Mouse (Mus musculus) embryonic facial prominence, embryonic 15.5 days (tissue): ENCODE results near the gene Sort1. TPM values are rescaled to one million over a fixed set of nuclear protein-coding genes. Genes with fewer than 3 reads are reported as not detected.
A peak's percentile ranks its signal among the peaks of the same experiment; 100 is the strongest.

Experiments used
- ATAC-seq: fragments of 200-750 bp; cut with Nextera tagmentation; 2 replicates; pipeline ENCODE4 v1.8.0; 2017; ENCODE audit warnings: low read depth, moderate TSS enrichment; ENCODE audit not compliant: insufficient number of reproducible peaks, low FRiP score, low TSS enrichment
- H3K27ac ChIP-seq: fragments of 300-500 bp; sonication (generic); replicated peaks from 2 replicates; pipeline ENCODE4 v1.5.1; 2015; ENCODE audit warnings: mild to moderate bottlenecking, inconsistent platforms
- H3K27me3 ChIP-seq: fragments of 300-500 bp; sonication (generic); 2 replicates; pipeline ENCODE4 v1.6.1; 2015; ENCODE audit warnings: inconsistent platforms
- H3K36me3 ChIP-seq: fragments of 300-500 bp; sonication (generic); 2 replicates; pipeline ENCODE4 v1.6.1; 2015; ENCODE audit warnings: mild to moderate bottlenecking, inconsistent platforms
- H3K4me1 ChIP-seq: fragments of 300-500 bp; sonication (generic); 2 replicates; pipeline ENCODE4 v1.6.1; 2015; ENCODE audit warnings: inconsistent platforms
- H3K4me2 ChIP-seq: fragments of 300-500 bp; sonication (generic); replicated peaks from 2 replicates; pipeline ENCODE4 v1.6.1; 2015; ENCODE audit warnings: mild to moderate bottlenecking, inconsistent platforms
- H3K4me3 ChIP-seq: fragments of 300-500 bp; sonication (generic); replicated peaks from 2 replicates; pipeline ENCODE4 v1.5.1; 2015; ENCODE audit warnings: mild to moderate bottlenecking, inconsistent platforms
- H3K9ac ChIP-seq: fragments of 300-500 bp; sonication (generic); 2 replicates; pipeline ENCODE4 v1.6.1; 2015; ENCODE audit warnings: inconsistent platforms
- H3K9me3 ChIP-seq: fragments of 300-500 bp; sonication (generic); replicated peaks from 2 replicates; pipeline ENCODE4 v1.6.1; 2016; ENCODE audit warnings: inconsistent platforms
- WGBS: fragments of 180-500 bp; shearing (Covaris S2); methylation state at CpG from one replicate; pipeline ENCODE4 v1.1.7; 2015; 5-methylcytosine and 5-hydroxymethylcytosine counted together
- polyA plus RNA-seq: library from polyadenylated mRNA; unstranded; fragments of >200 nt; fragmentation: Nextera tagmentation; extraction: Ambion mirVana; gene quantifications from 2 replicates; pipeline ENCODE4 v1.2.1, GENCODE M21; 2015

Sort1 gene
- polyA plus RNA-seq, 1 experiment from 2014 or later = 13.9 TPM

GRCm38 (mm10) chr3:108341040-108341439, 57.2 kb downstream of the Sort1 start:
- Histone ChIP-seq H3K4me1 (no peaks in the 10 kb centered on the region), H3K27ac (no peak overlapping the region), H3K4me2 (no peak overlapping the region), H3K27me3 (no peaks in the 10 kb centered on the region), H3K9me3 (no peaks in the 10 kb centered on the region), H3K4me3 (no peak overlapping the region), H3K9ac (no peak overlapping the region), H3K36me3 (peaks cover 57% of the 10 kb centered on the region)
- ATAC-seq = no peak
- WGBS = 86% methylated on average over 2 of the region's 2 CpGs

GRCm38 (mm10) chr3:108342185-108342584, 58.3 kb downstream of the Sort1 start:
- Histone ChIP-seq H3K4me2 (no peak overlapping the region), H3K4me3 (no peak overlapping the region), H3K36me3 (peaks cover 60% of the 10 kb centered on the region), H3K9ac (no peak overlapping the region), H3K27me3 (no peaks in the 10 kb centered on the region), H3K9me3 (no peaks in the 10 kb centered on the region), H3K27ac (0 out of 2 replicates have a peak overlapping the region, but pooled peaks have one; percentile 48), H3K4me1 (no peaks in the 10 kb centered on the region)
- WGBS = 44% methylated on average over 7 of the region's 7 CpGs
- peak; percentile 39; the same call in 1 of the 2 replicates for ATAC-seq

- no peak overlapping the region for H3K27ac ChIP-seq
- no peaks in the 10 kb centered on the region for H3K9me3 ChIP-seq
- no peak for ATAC-seq
- H3K36me3 ChIP-seq = peaks cover 52% of the 10 kb centered on the region
- WGBS = 83% methylated on average over 7 of the region's 7 CpGs
- no peaks in the 10 kb centered on the region for H3K4me1 ChIP-seq
- no peak overlapping the region for H3K4me2 ChIP-seq
- H3K27me3 ChIP-seq = no peaks in the 10 kb centered on the region
- H3K9ac ChIP-seq = no peak overlapping the region
- no peak overlapping the region for H3K4me3 ChIP-seq
Measured at GRCm38 (mm10) chr3:108345855-108346254, 62.0 kb downstream of the Sort1 start.

GRCm38 (mm10) chr3:108348376-108348775, 64.5 kb downstream of the Sort1 start:
- no peak for ATAC-seq
- no peaks in the 10 kb centered on the region for H3K27me3 ChIP-seq
- no peaks in the 10 kb centered on the region for H3K9me3 ChIP-seq
- H3K36me3 ChIP-seq = peaks cover 51% of the 10 kb centered on the region
- H3K4me1 ChIP-seq = no peaks in the 10 kb centered on the region
- 80% methylated on average over 9 of the region's 9 CpGs for WGBS
- no peak overlapping the region for H3K4me2 ChIP-seq
- H3K9ac ChIP-seq = no peak overlapping the region
- no peak overlapping the region for H3K27ac ChIP-seq
- no peak overlapping the region for H3K4me3 ChIP-seq

- WGBS = 87% methylated on average over 3 of the region's 3 CpGs
- H3K36me3 ChIP-seq = peaks cover 51% of the 10 kb centered on the region
Measured at GRCm38 (mm10) chr3:108355245-108355644, 71.4 kb downstream of the Sort1 start.

GRCm38 (mm10) chr3:108357051-108357450, 73.2 kb downstream of the Sort1 start:
- H3K4me1 ChIP-seq = peaks cover 13% of the 10 kb centered on the region
- no peak for ATAC-seq
- H3K4me3 ChIP-seq = no peak overlapping the region
- 85% methylated on average over 10 of the region's 10 CpGs for WGBS
- no peak overlapping the region for H3K9ac ChIP-seq
- H3K27ac ChIP-seq = no peak overlapping the region
- H3K27me3 ChIP-seq = no peaks in the 10 kb centered on the region
- no peaks in the 10 kb centered on the region for H3K9me3 ChIP-seq
- no peak overlapping the region for H3K4me2 ChIP-seq
- H3K36me3 ChIP-seq = peaks cover 43% of the 10 kb centered on the region

More at GRCm38 (mm10) chr3:108355245-108355644, 71.4 kb downstream of the Sort1 start:
- no peaks in the 10 kb centered on the region for H3K9me3 ChIP-seq
- ATAC-seq = no peak
- no peak overlapping the region for H3K4me2 ChIP-seq
- no peaks in the 10 kb centered on the region for H3K4me1 ChIP-seq
- no peak overlapping the region for H3K9ac ChIP-seq
- H3K27ac ChIP-seq = no peak overlapping the region
- no peaks in the 10 kb centered on the region for H3K27me3 ChIP-seq
- H3K4me3 ChIP-seq = no peak overlapping the region

GRCm38 (mm10) chr3:108358445-108358844, 74.6 kb downstream of the Sort1 start:
- Histone ChIP-seq H3K4me3 (no peak overlapping the region), H3K36me3 (peaks cover 40% of the 10 kb centered on the region), H3K27me3 (no peaks in the 10 kb centered on the region), H3K9ac (no peak overlapping the region), H3K9me3 (no peaks in the 10 kb centered on the region), H3K4me2 (no peak overlapping the region), H3K4me1 (peaks cover 13% of the 10 kb centered on the region), H3K27ac (no peak overlapping the region)
- WGBS = 72% methylated on average over 6 of the region's 6 CpGs
- ATAC-seq = no peak

- ATAC-seq = no peak
- 16% methylated on average over 7 of the region's 7 CpGs for WGBS
- Histone ChIP-seq H3K9me3 (no peaks in the 10 kb centered on the region), H3K4me3 (no peak overlapping the region), H3K27ac (0 out of 2 replicates have a peak overlapping the region, but pooled peaks have one; percentile 17), H3K4me2 (no peak overlapping the region), H3K9ac (no peak overlapping the region), H3K4me1 (peaks cover 13% of the 10 kb centered on the region), H3K36me3 (peaks cover 15% of the 10 kb centered on the region), H3K27me3 (no peaks in the 10 kb centered on the region)
Measured at GRCm38 (mm10) chr3:108360894-108361293, 77.0 kb downstream of the Sort1 start.

- Histone ChIP-seq H3K27ac (no peak overlapping the region), H3K36me3 (no peaks in the 10 kb centered on the region), H3K4me1 (peaks cover 13% of the 10 kb centered on the region), H3K9me3 (no peaks in the 10 kb centered on the region), H3K9ac (no peak overlapping the region), H3K27me3 (no peaks in the 10 kb centered on the region), H3K4me3 (no peak overlapping the region), H3K4me2 (no peak overlapping the region)
- 72% methylated on average over 3 of the region's 3 CpGs for WGBS
- no peak for ATAC-seq
Measured at GRCm38 (mm10) chr3:108363626-108364025, 79.7 kb downstream of the Sort1 start.

GRCm38 (mm10) chr3:108364270-108364995, 80.6 kb downstream of the Sort1 start, which contains the start of gene Mybphl:
Gene Mybphl, plus strand, starts transcription at chr3:108364911.
- 0 out of 2 replicates have a peak, but pooled peaks have one; percentile 15 for ATAC-seq
- Histone ChIP-seq H3K4me3 (no peak within 1 kb of the TSS), H3K9me3 (no peaks in the 10 kb centered on the region), H3K36me3 (no peaks in the 10 kb centered on the region), H3K9ac (no peak within 1 kb of the TSS), H3K4me1 (peaks cover 13% of the 10 kb centered on the region), H3K27me3 (no peaks in the 10 kb centered on the region), H3K4me2 (no peak within 1 kb of the TSS), H3K27ac (no peak within 1 kb of the TSS)
- 71% methylated on average over 9 of the region's 9 CpGs for whole genome bisulfite sequencing

- 0 out of 2 replicates have a peak overlapping the region, but pooled peaks have one; percentile 17 for H3K4me2 ChIP-seq
- H3K4me3 ChIP-seq = no peak overlapping the region
- no peak overlapping the region for H3K9ac ChIP-seq
- 0 out of 2 replicates have a peak, but pooled peaks cover under 1% of the 10 kb centered on the region for H3K4me1 ChIP-seq
- no peaks in the 10 kb centered on the region for H3K27me3 ChIP-seq
- WGBS = 62% methylated on average over 9 of the region's 9 CpGs
- ATAC-seq = no peak
- no peaks in the 10 kb centered on the region for H3K36me3 ChIP-seq
- no peaks in the 10 kb centered on the region for H3K9me3 ChIP-seq
- no peak overlapping the region for H3K27ac ChIP-seq
Measured at GRCm38 (mm10) chr3:108367173-108367572, 83.3 kb downstream of the Sort1 start.
